Mouse (Mus musculus) erythroblast, embryonic 14.5 days (primary cell): ENCODE data around the gene Slc2a13.

Experiments used
- GATA1 ChIP-seq: IDR thresholded peaks from 2 replicates; pipeline ENCODE4 v1.6.1; 2012; ENCODE audit warnings: low read length, inconsistent platforms, mixed read lengths
- TAL1 ChIP-seq: IDR thresholded peaks from 3 replicates; pipeline ENCODE4 v1.6.1; 2012; ENCODE audit warnings: low read length, inconsistent platforms, mixed read lengths

- no peak for TF ChIP-seq TAL1
- no peak for TF ChIP-seq GATA1
Observed at GRCm38 (mm10) chr15:91257140-91257539, 315.9 kb downstream of the Slc2a13 start.
